Mouse (Mus musculus): ENCODE measurements at regions not wholly inside any gene's neighbourhood (a gene's known extent, or its start where the extent isn't known, plus 50 kb on each side); places are given as distances from the start of the nearest gene placed in this dataset.

GRCm38 (mm10) chr6:52481975-52482374 lies 158.2 kb downstream of the Hibadh start:
- DNase-seq (ENCODE audit: low spot score), result no peak

- no peak for DNase-seq (ENCODE audit: low spot score)
Measured at GRCm38 (mm10) chr6:52486146-52486545, 154.0 kb downstream of the Hibadh start.

- DNase-seq (ENCODE audit: low spot score), result no peak
Measured at GRCm38 (mm10) chr6:52486655-52487054, 153.5 kb downstream of the Hibadh start.

- DNase-seq (ENCODE audit: low spot score), result no peak
Measured at GRCm38 (mm10) chr6:52487861-52488260, 152.3 kb downstream of the Hibadh start.

- no peak for DNase-seq (ENCODE audit: low spot score)
Measured at GRCm38 (mm10) chr6:52490264-52490775, 149.9 kb downstream of the Hibadh start.

- no peak for DNase-seq (ENCODE audit: low spot score)
Measured at GRCm38 (mm10) chr6:52495301-52495700, 144.9 kb downstream of the Hibadh start.

- DNase-seq (ENCODE audit: low spot score), result no peak
Measured at GRCm38 (mm10) chr6:52495855-52496254, 144.3 kb downstream of the Hibadh start.

Measured in ovary, adult 18-20 months (tissue).